Mouse (Mus musculus) embryonic facial prominence, embryonic 11.5 days (tissue): ENCODE measurements at regions not wholly inside any gene's neighbourhood (a gene's known extent, or its start where the extent isn't known, plus 50 kb on each side); places are given as distances from the start of the nearest gene placed in this dataset.

Source experiments
- ATAC-seq: fragments of 200-750 bp; cut with Nextera tagmentation; replicated peaks from 2 replicates; pipeline ENCODE4 v1.8.0; 2017; ENCODE audit warnings: low read depth; ENCODE audit not compliant: insufficient number of reproducible peaks, low FRiP score, low TSS enrichment
- DNase-seq: peaks from one replicate; pipeline ENCODE4 v3.0.0-alpha.2; 2015; ENCODE audit warnings: low spot score
- H3K27ac ChIP-seq: fragments of 300-500 bp; sonication (generic); replicated peaks from 2 replicates; pipeline ENCODE4 v1.5.1; 2014; ENCODE audit warnings: mild to moderate bottlenecking, low read depth, low read length, control low read depth
- H3K27me3 ChIP-seq: fragments of 300-500 bp; sonication (generic); 2 replicates; pipeline ENCODE4 v1.6.1; 2014; ENCODE audit warnings: mild to moderate bottlenecking, low read length, moderate library complexity, mixed read lengths; ENCODE audit not compliant: control insufficient read depth, insufficient read depth
- H3K36me3 ChIP-seq: fragments of 300-500 bp; sonication (generic); replicated peaks from 2 replicates; pipeline ENCODE4 v1.6.1; 2014; ENCODE audit warnings: low read depth, mild to moderate bottlenecking, low read length, moderate library complexity, mixed read lengths; ENCODE audit not compliant: control insufficient read depth, insufficient read depth
- H3K4me1 ChIP-seq: fragments of 300-500 bp; sonication (generic); 2 replicates; pipeline ENCODE4 v1.6.1; 2014; ENCODE audit warnings: low read length, mixed read lengths; ENCODE audit not compliant: control insufficient read depth, insufficient read depth
- H3K4me2 ChIP-seq: fragments of 300-500 bp; sonication (generic); 2 replicates; pipeline ENCODE4 v1.6.1; 2014; ENCODE audit warnings: low read depth, mild to moderate bottlenecking, control low read depth, low read length, moderate library complexity
- H3K4me3 ChIP-seq: fragments of 300-500 bp; sonication (generic); 2 replicates; pipeline ENCODE4 v1.5.1; 2014; ENCODE audit warnings: low read depth, low read length, control low read depth
- H3K9ac ChIP-seq: fragments of 300-500 bp; sonication (generic); replicated peaks from 2 replicates; pipeline ENCODE4 v1.6.1; 2014; ENCODE audit warnings: mild to moderate bottlenecking, control low read depth, low read length
- H3K9me3 ChIP-seq: fragments of 300-500 bp; sonication (generic); replicated peaks from 2 replicates; pipeline ENCODE4 v1.6.1; 2016; ENCODE audit warnings: mild to moderate bottlenecking, low read length, inconsistent platforms, mixed read lengths; ENCODE audit not compliant: control insufficient read depth
- WGBS: fragments of 180-500 bp; shearing (Covaris S2); extraction: QIAGEN DNeasy Blood & Tissue Kit; methylation state at CpG from one replicate; pipeline ENCODE4 v1.1.7; 2014; 5-methylcytosine and 5-hydroxymethylcytosine counted together

- H3K9me3 ChIP-seq: no peaks in the 10 kb centered on the region
- 62% methylated on average over 5 of the region's 5 CpGs for WGBS
- H3K9ac ChIP-seq: no peak overlapping the region
- H3K27me3 ChIP-seq: no peaks in the 10 kb centered on the region
- DNase-seq (no peak), ATAC-seq (no peak)
- no peaks in the 10 kb centered on the region for H3K36me3 ChIP-seq
- no peaks in the 10 kb centered on the region for H3K4me1 ChIP-seq
- no peak overlapping the region for H3K4me3 ChIP-seq
- no peak overlapping the region for H3K27ac ChIP-seq
- no peak overlapping the region for H3K4me2 ChIP-seq
These were observed 83.4 kb upstream of the Cxcr4 start for GRCm38 (mm10) chr1:128675538-128675937.

GRCm38 (mm10) chr1:128672306-128672705 is 80.2 kb upstream of the Cxcr4 start:
- 89% methylated on average over 3 of the region's 3 CpGs for WGBS
- no peaks in the 10 kb centered on the region for H3K27me3 ChIP-seq

GRCm38 (mm10) chr1:128671495-128671894 is 79.4 kb upstream of the Cxcr4 start:
- Histone ChIP-seq H3K9me3 (no peaks in the 10 kb centered on the region), H3K9ac (no peak overlapping the region), H3K36me3 (no peaks in the 10 kb centered on the region), H3K27ac (no peak overlapping the region), H3K4me2 (no peak overlapping the region), H3K4me3 (no peak overlapping the region), H3K27me3 (no peaks in the 10 kb centered on the region), H3K4me1 (no peaks in the 10 kb centered on the region)
- 72% methylated on average over 3 of the region's 3 CpGs for WGBS
- no peak for DNase-seq
- ATAC-seq: no peak

More at GRCm38 (mm10) chr1:128672306-128672705, 80.2 kb upstream of the Cxcr4 start:
- Histone ChIP-seq H3K4me1 (no peaks in the 10 kb centered on the region), H3K36me3 (no peaks in the 10 kb centered on the region), H3K9me3 (no peaks in the 10 kb centered on the region), H3K4me2 (no peak overlapping the region), H3K27ac (no peak overlapping the region), H3K4me3 (no peak overlapping the region), H3K9ac (no peak overlapping the region)
- DNase-seq: no peak
- ATAC-seq: no peak

- no peaks in the 10 kb centered on the region for H3K9me3 ChIP-seq
- no peak overlapping the region for H3K27ac ChIP-seq
- no peaks in the 10 kb centered on the region for H3K36me3 ChIP-seq
- H3K4me2 ChIP-seq: no peak overlapping the region
- H3K27me3 ChIP-seq: no peaks in the 10 kb centered on the region
- H3K4me1 ChIP-seq: no peaks in the 10 kb centered on the region
- no peak overlapping the region for H3K4me3 ChIP-seq
- no peak for ATAC-seq
- no peak for DNase-seq
- WGBS: 50% methylated on average over 5 of the region's 5 CpGs
- H3K9ac ChIP-seq: no peak overlapping the region
These were observed 78.9 kb upstream of the Cxcr4 start for GRCm38 (mm10) chr1:128671016-128671415.

- H3K36me3 ChIP-seq: no peaks in the 10 kb centered on the region
- H3K9me3 ChIP-seq: no peaks in the 10 kb centered on the region
- DNase-seq: no peak
- no peak overlapping the region for H3K4me2 ChIP-seq
- no peaks in the 10 kb centered on the region for H3K27me3 ChIP-seq
- no peak overlapping the region for H3K27ac ChIP-seq
- 62% methylated on average over 2 of the region's 2 CpGs for WGBS
- peak; percentile 72; the same call in 1 of the 2 replicates for ATAC-seq
- H3K9ac ChIP-seq: no peak overlapping the region
- H3K4me3 ChIP-seq: no peak overlapping the region
- no peaks in the 10 kb centered on the region for H3K4me1 ChIP-seq
These were observed 77.2 kb upstream of the Cxcr4 start for GRCm38 (mm10) chr1:128669241-128669666.

- H3K4me2 ChIP-seq: no peak overlapping the region
- DNase-seq (no peak), ATAC-seq (no peak)
- no peaks in the 10 kb centered on the region for H3K27me3 ChIP-seq
- no peaks in the 10 kb centered on the region for H3K9me3 ChIP-seq
- H3K36me3 ChIP-seq: no peaks in the 10 kb centered on the region
- no peak overlapping the region for H3K9ac ChIP-seq
- no peak overlapping the region for H3K27ac ChIP-seq
- no peak overlapping the region for H3K4me3 ChIP-seq
- 89% methylated on average over 6 of the region's 6 CpGs for WGBS
- no peaks in the 10 kb centered on the region for H3K4me1 ChIP-seq
These were observed 76.6 kb upstream of the Cxcr4 start for GRCm38 (mm10) chr1:128668718-128669117.

GRCm38 (mm10) chr1:128667121-128667762 is 75.1 kb upstream of the Cxcr4 start:
- H3K4me1 ChIP-seq: no peaks in the 10 kb centered on the region
- no peak overlapping the region for H3K9ac ChIP-seq
- H3K4me2 ChIP-seq: no peak overlapping the region
- no peak for ATAC-seq
- H3K4me3 ChIP-seq: no peak overlapping the region
- 85% methylated on average over 4 of the region's 4 CpGs for WGBS
- no peak for DNase-seq
- H3K27me3 ChIP-seq: no peaks in the 10 kb centered on the region
- no peaks in the 10 kb centered on the region for H3K9me3 ChIP-seq
- no peak overlapping the region for H3K27ac ChIP-seq
- H3K36me3 ChIP-seq: no peaks in the 10 kb centered on the region

- H3K9ac ChIP-seq: no peak overlapping the region
- no peaks in the 10 kb centered on the region for H3K4me1 ChIP-seq
- ATAC-seq (no peak), DNase-seq (no peak)
- no peaks in the 10 kb centered on the region for H3K27me3 ChIP-seq
- H3K4me3 ChIP-seq: no peak overlapping the region
- 88% methylated on average over 2 of the region's 2 CpGs for WGBS
- no peak overlapping the region for H3K4me2 ChIP-seq
- no peaks in the 10 kb centered on the region for H3K9me3 ChIP-seq
- no peaks in the 10 kb centered on the region for H3K36me3 ChIP-seq
- H3K27ac ChIP-seq: no peak overlapping the region
These were observed 71.1 kb upstream of the Cxcr4 start for GRCm38 (mm10) chr1:128663207-128663606.
